Mouse (Mus musculus) Patski (cell line): ENCODE data around the gene Hist1h4c. TPM values are rescaled to one million over a fixed set of nuclear protein-coding genes. Genes with fewer than 3 reads are reported as not detected.
"Not testable (repeated sequence)": the region's sequence is repeated elsewhere in the genome, so short reads cannot be mapped to it uniquely, and the experiment has no call there.

Source experiments
- ATAC-seq: fragments of 100-300 bp; one replicate; pipeline ENCODE4 v1.8.0; 2021
- CTCF ChIA-PET: fragments of 350-600 bp; sonication (Branson Sonifier 250); formaldehyde crosslinking; loops from one replicate; lab custom pipeline; 2022; ENCODE audit warnings: inconsistent platforms; lab: Charles Lee
- POLR2A ChIA-PET: fragments of 350-600 bp; sonication (Branson Sonifier 250); formaldehyde crosslinking; loops from one replicate; lab custom pipeline; 2022; ENCODE audit warnings: antibody characterized with exemption, inconsistent platforms; lab: Charles Lee
- DNase-seq: peaks from one replicate; pipeline ENCODE4 v3.0.0-alpha.2; 2011; ENCODE audit warnings: low read depth, low spot score
- H3K27me3 ChIP-seq: fragments of 371-371 bp; one replicate; pipeline ENCODE4 v1.5.1; 2021
- CTCF ChIP-seq: fragments of 100-300 bp; IDR thresholded peaks from one replicate; pipeline ENCODE4 v1.5.1; 2021
- in situ Hi-C: fragments of 300-500 bp; cut with MboI; formaldehyde crosslinking; loops from 3 replicates; pipeline ENCODE4 v1.11.1; 2018; ENCODE audit warnings: low pct_unique_long_range_greater_than_20kb, mixed read lengths
- polyA plus RNA-seq: library from polyadenylated mRNA; unstranded; gene quantifications from one replicate; pipeline ENCODE4 v1.2.3, GENCODE M21; 2021

The Hist1h4c gene
- 0.36 TPM for polyA plus RNA-seq

- in situ Hi-C loops, result loop anchor here (10.0 kb wide), 2 partner anchors 133 to 1663 kb away; partner anchors contain the start of genes Hist1h2ah, Hist1h2bk and Hist1h3e
- CTCF ChIA-PET, result interaction anchor here (1.0 to 7.1 kb wide), 8 partner anchors 10 to 73 kb away, joined by 3 to 137 read pairs (median 8); partner anchors contain the start of genes Hist1h1c, Hist1h2bc and Hist1h3c
- POLR2A ChIA-PET, result interaction anchor here (0.6 to 2.2 kb wide), 7 partner anchors 9 to 128 kb away, joined by 3 to 14 read pairs (median 4); partner anchors contain the start of genes Hist1h2ac, Hist1h2ae, Hist1h2bc and Hist1h2bg
- H3K27me3 ChIP-seq, result no peaks in the 10 kb centered on the region
- DNase-seq (peak; percentile 99), ATAC-seq (peak; percentile 84)
- no peak for TF ChIP-seq CTCF
Observed at GRCm38 (mm10) chr13:23698300-23698693, at the start of gene Hist1h4c. Gene Hist1h4c (minus strand): TSS chr13:23698454.

GRCm38 (mm10) chr13:23747892-23748288 lies 49.6 kb upstream of the Hist1h4c start:
- TF ChIP-seq CTCF, result no peak
- no peaks in the 10 kb centered on the region for H3K27me3 ChIP-seq
- ChIA-PET POLR2A (no interaction called here), CTCF (no interaction called here)
- ATAC-seq (no peak), DNase-seq (no peak)
- in situ Hi-C loops, result loop anchor here (10.0 to 25.0 kb wide), 2 partner anchors 311 to 1713 kb away; partner anchors contain the start of genes Hist1h2ah and Hist1h2bk

- in situ Hi-C loops, result loop anchor here (10.0 to 25.0 kb wide), 2 partner anchors 310 to 1712 kb away; partner anchors contain the start of genes Hist1h2ah and Hist1h2bk
- DNase-seq (no peak), ATAC-seq (peak; percentile 6)
- H3K27me3 ChIP-seq, result no peaks in the 10 kb centered on the region
- TF ChIP-seq CTCF, result no peak
- ChIA-PET CTCF (interaction anchor here (1.2 kb wide), 1 partner anchor 13 kb away, joined by 3 read pairs; no protein-coding TSS in a partner anchor), POLR2A (interaction anchor here (0.8 kb wide), 1 partner anchor 165 kb away, joined by 3 read pairs; no protein-coding TSS in a partner anchor)
Observed at GRCm38 (mm10) chr13:23747081-23747891, 49.0 kb upstream of the Hist1h4c start.

- POLR2A ChIA-PET, result interaction anchor here (0.8 kb wide), 1 partner anchor 164 kb away, joined by 3 read pairs; no protein-coding TSS in a partner anchor
- not testable (repeated sequence) for DNase-seq
Observed at GRCm38 (mm10) chr13:23746201-23747080, 48.2 kb upstream of the Hist1h4c start, which contains the start of gene Hist1h2bb. Gene Hist1h2bb (plus strand): TSS chr13:23746734.

GRCm38 (mm10) chr13:23745381-23746161 lies 47.3 kb upstream of the Hist1h4c start, which contains the start of gene Hist1h3c:
Gene Hist1h3c (minus strand): TSS chr13:23745602.
- CTCF ChIA-PET, result interaction anchor here (15.1 kb wide), 1 partner anchor 46 kb away, joined by 137 read pairs; the partner anchor contains the start of gene Hist1h4c
- no peaks in the 10 kb centered on the region for H3K27me3 ChIP-seq
- DNase-seq (no peak), ATAC-seq (no peak)
- no peak for TF ChIP-seq CTCF
- in situ Hi-C loops, result loop anchor here (10.0 to 25.0 kb wide), 2 partner anchors 308 to 1711 kb away; partner anchors contain the start of genes Hist1h2ah and Hist1h2bk
- POLR2A ChIA-PET, result no interaction called here

More at GRCm38 (mm10) chr13:23746201-23747080, 48.2 kb upstream of the Hist1h4c start, which contains the start of gene Hist1h2bb:
- peak; percentile 86 for ATAC-seq
- CTCF ChIA-PET, result interaction anchor here (1.2 to 15.1 kb wide), 2 partner anchors 14 to 46 kb away, joined by 3 to 137 read pairs; partner anchors contain the start of gene Hist1h4c
- not testable (repeated sequence) for H3K27me3 ChIP-seq
- in situ Hi-C loops, result loop anchor here (10.0 to 25.0 kb wide), 2 partner anchors 309 to 1712 kb away; partner anchors contain the start of genes Hist1h2ah and Hist1h2bk

- DNase-seq (no peak), ATAC-seq (no peak)
- ChIA-PET CTCF (interaction anchor here (15.1 kb wide), 1 partner anchor 45 kb away, joined by 137 read pairs; the partner anchor contains the start of gene Hist1h4c), POLR2A (no interaction called here)
- no peaks in the 10 kb centered on the region for H3K27me3 ChIP-seq
- no peak for TF ChIP-seq CTCF
- in situ Hi-C loops, result loop anchor here (5.0 to 25.0 kb wide), 3 partner anchors 167 to 1710 kb away; partner anchors contain the start of genes Hist1h2ah, Hist1h2bk and Hist1h3d
Observed at GRCm38 (mm10) chr13:23744421-23745380, 46.4 kb upstream of the Hist1h4c start.

- H3K27me3 ChIP-seq, result no peaks in the 10 kb centered on the region
- in situ Hi-C loops, result loop anchor here (5.0 to 25.0 kb wide), 3 partner anchors 167 to 1709 kb away; partner anchors contain the start of genes Hist1h2ah, Hist1h2bk and Hist1h3d
- CTCF ChIA-PET, result interaction anchor here (15.1 kb wide), 1 partner anchor 44 kb away, joined by 137 read pairs; the partner anchor contains the start of gene Hist1h4c
- TF ChIP-seq CTCF, result no peak
- no peak for DNase-seq
- POLR2A ChIA-PET, result no interaction called here
- no peak for ATAC-seq
Observed at GRCm38 (mm10) chr13:23743963-23744362, 45.7 kb upstream of the Hist1h4c start.
